Mouse (Mus musculus): ENCODE data around the gene Mmp24. TPM values are rescaled to one million over a fixed set of nuclear protein-coding genes. Genes with fewer than 3 reads are reported as not detected.

Mmp24 gene
- polyA plus RNA-seq, 1 experiment from 2014 or later, result 0.04 TPM

GRCm38 (mm10) chr2:155838961-155839360 is 63.8 kb downstream of the Mmp24 start:
- Histone ChIP-seq H3K4me2 (no peak overlapping the region), H3K4me3 (ENCODE audit: low read depth, low read length) (no peak overlapping the region), H3K9me3 (replicated peaks; ENCODE audit: control insufficient read depth, low read length) (no peaks in the 10 kb centered on the region), H3K4me1 (ENCODE audit: control insufficient read depth, insufficient read depth, low read length) (no peaks in the 10 kb centered on the region), H3K9ac (ENCODE audit: low read depth, low read length) (no peak overlapping the region), H3K27me3 (ENCODE audit: control insufficient read depth, insufficient read depth, low read length) (peaks cover 5% of the 10 kb centered on the region; the same call in 1 of the 2 replicates), H3K36me3 (ENCODE audit: control insufficient read depth, insufficient read depth, low read length) (no peaks in the 10 kb centered on the region), H3K27ac (ENCODE audit: low read depth, low read length) (no peak overlapping the region)
- no peak for ATAC-seq (replicated peaks; ENCODE audit: insufficient number of reproducible peaks, low FRiP score, low TSS enrichment)
- WGBS (ENCODE audit: insufficient replicate concordance), result 69% methylated on average over 4 of the region's 4 CpGs

- Histone ChIP-seq H3K27me3 (ENCODE audit: control insufficient read depth, insufficient read depth, low read length) (no peaks in the 10 kb centered on the region), H3K9ac (ENCODE audit: low read depth, low read length) (no peak overlapping the region), H3K4me3 (ENCODE audit: low read depth, low read length) (no peak overlapping the region), H3K9me3 (replicated peaks; ENCODE audit: control insufficient read depth, low read length) (no peaks in the 10 kb centered on the region), H3K4me1 (ENCODE audit: control insufficient read depth, insufficient read depth, low read length) (no peaks in the 10 kb centered on the region), H3K36me3 (ENCODE audit: control insufficient read depth, insufficient read depth, low read length) (peaks cover 25% of the 10 kb centered on the region), H3K27ac (ENCODE audit: low read depth, low read length) (no peak overlapping the region), H3K4me2 (no peak overlapping the region)
- 78% methylated on average over 8 of the region's 8 CpGs for WGBS (ENCODE audit: insufficient replicate concordance)
- no peak for ATAC-seq (replicated peaks; ENCODE audit: insufficient number of reproducible peaks, low FRiP score, low TSS enrichment)
Observed at GRCm38 (mm10) chr2:155846930-155847329, 71.8 kb downstream of the Mmp24 start.

GRCm38 (mm10) chr2:155848291-155848690 is 73.1 kb downstream of the Mmp24 start:
- Histone ChIP-seq H3K36me3 (ENCODE audit: control insufficient read depth, insufficient read depth, low read length) (peaks cover 25% of the 10 kb centered on the region), H3K9me3 (replicated peaks; ENCODE audit: control insufficient read depth, low read length) (no peaks in the 10 kb centered on the region), H3K4me2 (no peak overlapping the region), H3K4me1 (ENCODE audit: control insufficient read depth, insufficient read depth, low read length) (no peaks in the 10 kb centered on the region), H3K9ac (ENCODE audit: low read depth, low read length) (no peak overlapping the region), H3K27ac (ENCODE audit: low read depth, low read length) (no peak overlapping the region), H3K4me3 (ENCODE audit: low read depth, low read length) (no peak overlapping the region), H3K27me3 (ENCODE audit: control insufficient read depth, insufficient read depth, low read length) (no peaks in the 10 kb centered on the region)
- WGBS (ENCODE audit: insufficient replicate concordance), result 30% methylated on average over 6 of the region's 6 CpGs
- no peak for ATAC-seq (replicated peaks; ENCODE audit: insufficient number of reproducible peaks, low FRiP score, low TSS enrichment)

GRCm38 (mm10) chr2:155849464-155849863 is 74.3 kb downstream of the Mmp24 start:
- Histone ChIP-seq H3K4me2 (no peak overlapping the region), H3K36me3 (ENCODE audit: control insufficient read depth, insufficient read depth, low read length) (peaks cover 25% of the 10 kb centered on the region), H3K9me3 (replicated peaks; ENCODE audit: control insufficient read depth, low read length) (no peaks in the 10 kb centered on the region), H3K9ac (ENCODE audit: low read depth, low read length) (no peak overlapping the region), H3K27ac (ENCODE audit: low read depth, low read length) (no peak overlapping the region), H3K4me3 (ENCODE audit: low read depth, low read length) (no peak overlapping the region), H3K27me3 (ENCODE audit: control insufficient read depth, insufficient read depth, low read length) (no peaks in the 10 kb centered on the region), H3K4me1 (ENCODE audit: control insufficient read depth, insufficient read depth, low read length) (no peaks in the 10 kb centered on the region)
- ATAC-seq (replicated peaks; ENCODE audit: insufficient number of reproducible peaks, low FRiP score, low TSS enrichment), result no peak
- WGBS (ENCODE audit: insufficient replicate concordance), result 61% methylated on average over 7 of the region's 7 CpGs

- WGBS (ENCODE audit: insufficient replicate concordance), result 79% methylated on average over 7 of the region's 7 CpGs
- no peaks in the 10 kb centered on the region for H3K9me3 ChIP-seq (replicated peaks; ENCODE audit: control insufficient read depth, low read length)
- H3K36me3 ChIP-seq (ENCODE audit: control insufficient read depth, insufficient read depth, low read length), result peaks cover 25% of the 10 kb centered on the region
- no peak overlapping the region for H3K9ac ChIP-seq (ENCODE audit: low read depth, low read length)
- no peaks in the 10 kb centered on the region for H3K27me3 ChIP-seq (ENCODE audit: control insufficient read depth, insufficient read depth, low read length)
- H3K4me3 ChIP-seq (ENCODE audit: low read depth, low read length), result no peak overlapping the region
- ATAC-seq (replicated peaks; ENCODE audit: insufficient number of reproducible peaks, low FRiP score, low TSS enrichment), result no peak
- H3K27ac ChIP-seq (ENCODE audit: low read depth, low read length), result no peak overlapping the region
- H3K4me1 ChIP-seq (ENCODE audit: control insufficient read depth, insufficient read depth, low read length), result no peaks in the 10 kb centered on the region
- no peak overlapping the region for H3K4me2 ChIP-seq
Observed at GRCm38 (mm10) chr2:155850120-155850519, 75.0 kb downstream of the Mmp24 start.

- Histone ChIP-seq H3K4me3 (ENCODE audit: low read depth, low read length) (no peak overlapping the region), H3K9me3 (replicated peaks; ENCODE audit: control insufficient read depth, low read length) (no peaks in the 10 kb centered on the region), H3K27ac (ENCODE audit: low read depth, low read length) (no peak overlapping the region), H3K4me1 (ENCODE audit: control insufficient read depth, insufficient read depth, low read length) (no peaks in the 10 kb centered on the region), H3K27me3 (ENCODE audit: control insufficient read depth, insufficient read depth, low read length) (no peaks in the 10 kb centered on the region), H3K36me3 (ENCODE audit: control insufficient read depth, insufficient read depth, low read length) (peaks cover 11% of the 10 kb centered on the region), H3K9ac (ENCODE audit: low read depth, low read length) (no peak overlapping the region), H3K4me2 (no peak overlapping the region)
- WGBS (ENCODE audit: insufficient replicate concordance), result 91% methylated on average over 5 of the region's 5 CpGs
- no peak for ATAC-seq (replicated peaks; ENCODE audit: insufficient number of reproducible peaks, low FRiP score, low TSS enrichment)
Observed at GRCm38 (mm10) chr2:155852536-155852935, 77.4 kb downstream of the Mmp24 start.

GRCm38 (mm10) chr2:155860102-155860501 is 85.0 kb downstream of the Mmp24 start:
- no peaks in the 10 kb centered on the region for H3K27me3 ChIP-seq (ENCODE audit: control insufficient read depth, insufficient read depth, low read length)
- H3K4me3 ChIP-seq (ENCODE audit: low read depth, low read length), result no peak overlapping the region
- no peaks in the 10 kb centered on the region for H3K9me3 ChIP-seq (replicated peaks; ENCODE audit: control insufficient read depth, low read length)
- no peak overlapping the region for H3K4me2 ChIP-seq
- no peak overlapping the region for H3K9ac ChIP-seq (ENCODE audit: low read depth, low read length)
- no peaks in the 10 kb centered on the region for H3K36me3 ChIP-seq (ENCODE audit: control insufficient read depth, insufficient read depth, low read length)
- H3K4me1 ChIP-seq (ENCODE audit: control insufficient read depth, insufficient read depth, low read length), result no peaks in the 10 kb centered on the region
- WGBS (ENCODE audit: insufficient replicate concordance), result 83% methylated on average over 7 of the region's 7 CpGs
- ATAC-seq (replicated peaks; ENCODE audit: insufficient number of reproducible peaks, low FRiP score, low TSS enrichment), result no peak
- H3K27ac ChIP-seq (ENCODE audit: low read depth, low read length), result no peak overlapping the region

- Histone ChIP-seq H3K9ac (ENCODE audit: low read depth, low read length) (no peak overlapping the region), H3K4me2 (no peak overlapping the region), H3K27ac (ENCODE audit: low read depth, low read length) (no peak overlapping the region), H3K4me3 (ENCODE audit: low read depth, low read length) (no peak overlapping the region), H3K27me3 (ENCODE audit: control insufficient read depth, insufficient read depth, low read length) (no peaks in the 10 kb centered on the region), H3K4me1 (ENCODE audit: control insufficient read depth, insufficient read depth, low read length) (no peaks in the 10 kb centered on the region), H3K9me3 (replicated peaks; ENCODE audit: control insufficient read depth, low read length) (no peaks in the 10 kb centered on the region), H3K36me3 (ENCODE audit: control insufficient read depth, insufficient read depth, low read length) (no peaks in the 10 kb centered on the region)
- no peak for ATAC-seq (replicated peaks; ENCODE audit: insufficient number of reproducible peaks, low FRiP score, low TSS enrichment)
- 84% methylated on average over 6 of the region's 6 CpGs for WGBS (ENCODE audit: insufficient replicate concordance)
Observed at GRCm38 (mm10) chr2:155861581-155861980, 86.4 kb downstream of the Mmp24 start.

- H3K36me3 ChIP-seq (ENCODE audit: control insufficient read depth, insufficient read depth, low read length), result no peaks in the 10 kb centered on the region
- no peak overlapping the region for H3K4me2 ChIP-seq
- H3K27ac ChIP-seq (ENCODE audit: low read depth, low read length), result no peak overlapping the region
- H3K9me3 ChIP-seq (replicated peaks; ENCODE audit: control insufficient read depth, low read length), result no peaks in the 10 kb centered on the region
- H3K27me3 ChIP-seq (ENCODE audit: control insufficient read depth, insufficient read depth, low read length), result no peaks in the 10 kb centered on the region
- no peaks in the 10 kb centered on the region for H3K4me1 ChIP-seq (ENCODE audit: control insufficient read depth, insufficient read depth, low read length)
- no peak overlapping the region for H3K9ac ChIP-seq (ENCODE audit: low read depth, low read length)
- 82% methylated on average over 13 of the region's 13 CpGs for WGBS (ENCODE audit: insufficient replicate concordance)
- ATAC-seq (replicated peaks; ENCODE audit: insufficient number of reproducible peaks, low FRiP score, low TSS enrichment), result no peak
- H3K4me3 ChIP-seq (ENCODE audit: low read depth, low read length), result no peak overlapping the region
Observed at GRCm38 (mm10) chr2:155862573-155863300, 87.6 kb downstream of the Mmp24 start.

Data from heart, embryonic 11.5 days (tissue).